Comparison of ENCODE assay signal across 8 mouse cellular contexts in genomic region chr17:43581012-43581467, GRCm38 (mm10). TPM values are rescaled to one million over a fixed set of nuclear protein-coding genes. Genes with fewer than 3 reads are reported as not detected.
A peak's percentile ranks its signal among the peaks of the same experiment; 100 is the strongest.
DNase-seq lines count a peak whose midpoint lies in the region; ATAC-seq lines count a peak whose summit lies in the region.

No protein-coding gene starts in this region.

- no peaks in the 10 kb centered on the region for H3K36me3 ChIP-seq in forebrain, embryonic 15.5 days
- no peaks in the 10 kb centered on the region for H3K36me3 ChIP-seq in hindbrain, embryonic 10.5 days
- H3K36me3 ChIP-seq in limb, embryonic 12.5 days: no peaks in the 10 kb centered on the region

- 33% methylated on average over 8 of the region's 8 CpGs for WGBS in forebrain, embryonic 15.5 days
- WGBS in hindbrain, embryonic 10.5 days: 39% methylated on average over 8 of the region's 8 CpGs
- WGBS in limb, embryonic 12.5 days: 38% methylated on average over 8 of the region's 8 CpGs

- no peak overlapping the region for H3K9ac ChIP-seq in forebrain, embryonic 15.5 days (replicated peaks)
- no peak overlapping the region for H3K9ac ChIP-seq in limb, embryonic 12.5 days (replicated peaks)

- DNase-seq in cerebellum, postnatal 10 days: peak; percentile 12 to 16
- no peak for DNase-seq in cerebellum, postnatal 25 days
- peak; percentile 41 for DNase-seq in hindbrain, embryonic 10.5 days (ENCODE audit: low spot score)
- DNase-seq in neural tube, embryonic 10.5 days (ENCODE audit: extremely low spot score, low spot score): peak; percentile 36
- no peak for DNase-seq in urinary bladder, adult 2 months (ENCODE audit: low spot score)
- no peak for DNase-seq in cerebellum, postnatal 36 days

- peaks cover 7% of the 10 kb centered on the region; the same call in 1 of the 2 replicates for H3K4me1 ChIP-seq in forebrain, embryonic 15.5 days
- H3K4me1 ChIP-seq in hindbrain, embryonic 10.5 days (replicated peaks): peaks cover 26% of the 10 kb centered on the region
- peaks cover 18% of the 10 kb centered on the region for H3K4me1 ChIP-seq in limb, embryonic 12.5 days (replicated peaks)

- ATAC-seq in forebrain, embryonic 15.5 days (replicated peaks): 0 out of 2 replicates have a peak, but pooled peaks have one; percentile 35
- no peak for ATAC-seq in limb, embryonic 12.5 days (ENCODE audit: insufficient number of reproducible peaks, insufficient read depth, low FRiP score, low TSS enrichment, low read depth)

- no peaks in the 10 kb centered on the region for H3K27me3 ChIP-seq in forebrain, embryonic 15.5 days
- no peaks in the 10 kb centered on the region for H3K27me3 ChIP-seq in hindbrain, embryonic 10.5 days (ENCODE audit: insufficient read depth, poor library complexity, severe bottlenecking)
- no peaks in the 10 kb centered on the region for H3K27me3 ChIP-seq in limb, embryonic 12.5 days

- no peak overlapping the region for H3K4me2 ChIP-seq in forebrain, embryonic 15.5 days (replicated peaks)
- H3K4me2 ChIP-seq in limb, embryonic 12.5 days: no peak overlapping the region

- H3K27ac ChIP-seq in forebrain, embryonic 15.5 days (replicated peaks): no peak overlapping the region
- H3K27ac ChIP-seq in hindbrain, embryonic 10.5 days: peak overlapping the region; percentile 77
- H3K27ac ChIP-seq in limb, embryonic 12.5 days: peak overlapping the region; percentile 50; the same call in 1 of the 2 replicates

- H3K9me3 ChIP-seq in forebrain, embryonic 15.5 days: no peaks in the 10 kb centered on the region
- no peaks in the 10 kb centered on the region for H3K9me3 ChIP-seq in hindbrain, embryonic 10.5 days
- no peaks in the 10 kb centered on the region for H3K9me3 ChIP-seq in limb, embryonic 12.5 days

- no peak overlapping the region for H3K4me3 ChIP-seq in forebrain, embryonic 15.5 days
- H3K4me3 ChIP-seq in hindbrain, embryonic 10.5 days: no peak overlapping the region
- no peak overlapping the region for H3K4me3 ChIP-seq in limb, embryonic 12.5 days (replicated peaks)

RNA-seq across cellular contexts. Expression of gene Pla2g7, which starts 13.1 kb away (rescaled TPM):
- polyA plus RNA-seq in forebrain, embryonic 15.5 days (2015; fragmentation: Nextera tagmentation; extraction: Ambion mirVana): 8.0 and 9.0 TPM in 2 replicates
- polyA plus RNA-seq in hindbrain, embryonic 10.5 days (2016; fragmentation: Nextera tagmentation; extraction: Ambion mirVana): 7.0 and 11.2 TPM in 2 replicates
- 6.4 and 7.6 TPM in 2 replicates for polyA plus RNA-seq in limb, embryonic 12.5 days (2016; fragmentation: Nextera tagmentation; extraction: Ambion mirVana)
- polyA plus RNA-seq in urinary bladder, adult 2 months (2012; rRNA removed): 52.2 and 55.9 TPM in 2 replicates

RNA-seq across cellular contexts. Expression of gene Ankrd66, which starts 37.6 kb away (rescaled TPM):
- polyA plus RNA-seq in forebrain, embryonic 15.5 days (2015; fragmentation: Nextera tagmentation; extraction: Ambion mirVana): 0.19 and 0.47 TPM in 2 replicates
- 0.29 and 1.5 TPM in 2 replicates for polyA plus RNA-seq in hindbrain, embryonic 10.5 days (2016; fragmentation: Nextera tagmentation; extraction: Ambion mirVana)
- polyA plus RNA-seq in limb, embryonic 12.5 days (2016; fragmentation: Nextera tagmentation; extraction: Ambion mirVana): not detected in 2 replicates
- polyA plus RNA-seq in urinary bladder, adult 2 months (2012; rRNA removed): 0.21 TPM in 2 replicates

RNA-seq across cellular contexts. Expression of gene Tdrd6, which starts 49.1 kb away (rescaled TPM):
- polyA plus RNA-seq in forebrain, embryonic 15.5 days (2015; fragmentation: Nextera tagmentation; extraction: Ambion mirVana): 0.34 and 0.52 TPM in 2 replicates
- polyA plus RNA-seq in hindbrain, embryonic 10.5 days (2016; fragmentation: Nextera tagmentation; extraction: Ambion mirVana): 0.03 and 0.17 TPM in 2 replicates
- 0.04 TPM in 1 of 2 replicates, not detected in the other for polyA plus RNA-seq in limb, embryonic 12.5 days (2016; fragmentation: Nextera tagmentation; extraction: Ambion mirVana)
- 0.14 and 0.38 TPM in 2 replicates for polyA plus RNA-seq in urinary bladder, adult 2 months (2012; rRNA removed)

Comparison
In these comparisons a context has a peak if more than half of its experiments do, and no peak if none do; other contexts are left out.
1. DNase-seq: peak in cerebellum, postnatal 10 days (2 of 2), hindbrain, embryonic 10.5 days (single experiment) and neural tube, embryonic 10.5 days (single experiment); none in cerebellum, postnatal 25 days (0 of 2), urinary bladder, adult 2 months (single experiment) and cerebellum, postnatal 36 days (0 of 2).